8 mouse cellular contexts compared by ENCODE assay signal in the genomic region with DNA sequence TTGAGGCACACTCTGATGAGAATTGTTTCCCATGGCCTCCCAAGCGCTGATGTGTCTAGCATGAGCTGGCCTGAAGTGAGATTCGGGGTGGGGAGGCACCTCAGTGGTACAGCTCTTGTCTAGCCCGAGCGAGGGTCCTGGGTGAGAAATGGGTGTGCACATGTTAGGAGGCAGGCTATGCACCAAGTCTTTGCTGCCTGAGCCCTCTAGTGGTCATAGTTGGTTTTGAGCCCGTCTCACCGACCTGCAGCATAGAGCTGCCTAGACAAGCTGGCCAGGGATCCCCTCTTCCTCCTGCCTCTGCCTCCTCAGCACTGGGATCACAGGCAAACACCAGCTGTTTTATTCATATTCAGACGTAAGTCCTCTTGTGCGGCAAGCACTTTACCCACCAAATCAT. TPM values are rescaled to one million over a fixed set of nuclear protein-coding genes. Genes with fewer than 3 reads are reported as not detected.
DNase-seq lines count a peak whose midpoint lies in the region; ATAC-seq and TF ChIP-seq lines count a peak whose summit lies in the region.

No protein-coding gene starts in this region.

- no peaks in the 10 kb centered on the region for H3K9me3 ChIP-seq in hindbrain, postnatal 0 days (ENCODE audit: low read length)

- 21% methylated on average over 8 of the region's 8 CpGs for WGBS in hindbrain, postnatal 0 days

- no peaks in the 10 kb centered on the region for H3K4me1 ChIP-seq in hindbrain, postnatal 0 days (ENCODE audit: insufficient read depth, low read length)

- H3K27me3 ChIP-seq in hindbrain, postnatal 0 days (ENCODE audit: insufficient read depth, low read length), result no peaks in the 10 kb centered on the region

- peak; percentile 86 for TF ChIP-seq CTCF in hindbrain, postnatal 0 days (IDR thresholded peaks at IDR 0.05; ENCODE audit: low read depth)

- ATAC-seq in hindbrain, postnatal 0 days, result peak; percentile 74

- H3K4me3 ChIP-seq in hindbrain, postnatal 0 days (ENCODE audit: low read length), result no peak overlapping the region

- peaks cover 24% of the 10 kb centered on the region for H3K36me3 ChIP-seq in hindbrain, postnatal 0 days (ENCODE audit: insufficient read depth, low read length)

- no peak overlapping the region for H3K27ac ChIP-seq in hindbrain, postnatal 0 days

- no peak overlapping the region for H3K4me2 ChIP-seq in hindbrain, postnatal 0 days (ENCODE audit: low read depth, low read length)

- DNase-seq in Muller cell, postnatal 12 days (ENCODE audit: inconsistent ontology term), result peak; percentile 51
- DNase-seq in cerebellum, adult 8-10 months, result peak; percentile 76
- DNase-seq in frontal cortex, postnatal 25 days (ENCODE audit: low spot score in 2 of 2), result peak; percentile 61 to 73
- peak; percentile 82 for DNase-seq in hindbrain, postnatal 0 days (ENCODE audit: low spot score)
- DNase-seq in left cerebral cortex, adult 11 months (ENCODE audit: low spot score), result peak; percentile 70
- peak; percentile 92 for DNase-seq in lung, postnatal 36 days
- peak; percentile 85 to 89 for DNase-seq in right cerebral cortex, adult 2 months (ENCODE audit: low spot score in 2 of 2)
- peak; percentile 73 for DNase-seq in yolk sac, embryonic 10.5 days (ENCODE audit: low spot score)

- H3K9ac ChIP-seq in hindbrain, postnatal 0 days (replicated peaks; ENCODE audit: low read length), result no peak overlapping the region

RNA-seq across cellular contexts. Expression of gene Fem1a, which starts 7.4 kb away (rescaled TPM):
- total RNA-seq in hindbrain, postnatal 0 days (2014; rRNA removed), result 47.0 and 49.2 TPM in 2 replicates
- 15.1 and 15.7 TPM in 2 replicates for polyA plus RNA-seq in hindbrain, postnatal 0 days (2015; fragmentation: Nextera tagmentation; extraction: Ambion mirVana)

RNA-seq across cellular contexts. Expression of gene Ticam1, which starts 12.6 kb away (rescaled TPM):
- 3.1 and 3.4 TPM in 2 replicates for total RNA-seq in hindbrain, postnatal 0 days (2014; rRNA removed)
- polyA plus RNA-seq in hindbrain, postnatal 0 days (2015; fragmentation: Nextera tagmentation; extraction: Ambion mirVana), result 1.2 and 1.3 TPM in 2 replicates

RNA-seq across cellular contexts. Expression of gene Plin3, which starts 28.7 kb away (rescaled TPM):
- total RNA-seq in hindbrain, postnatal 0 days (2014; rRNA removed), result 12.4 and 13.9 TPM in 2 replicates
- 16.0 and 17.0 TPM in 2 replicates for polyA plus RNA-seq in hindbrain, postnatal 0 days (2015; fragmentation: Nextera tagmentation; extraction: Ambion mirVana)

RNA-seq across cellular contexts. Expression of gene Arrdc5, which starts 36.1 kb away (rescaled TPM):
- not detected in 2 replicates for total RNA-seq in hindbrain, postnatal 0 days (2014; rRNA removed)
- polyA plus RNA-seq in hindbrain, postnatal 0 days (2015; fragmentation: Nextera tagmentation; extraction: Ambion mirVana), result not detected in 2 replicates

RNA-seq across cellular contexts. Expression of gene Uhrf1, which starts 39.1 kb away (rescaled TPM):
- total RNA-seq in hindbrain, postnatal 0 days (2014; rRNA removed), result 28.2 and 31.4 TPM in 2 replicates
- polyA plus RNA-seq in hindbrain, postnatal 0 days (2015; fragmentation: Nextera tagmentation; extraction: Ambion mirVana), result 18.8 and 20.5 TPM in 2 replicates
